Mouse (Mus musculus): ENCODE results near the gene Ei24. TPM values are rescaled to one million over a fixed set of nuclear protein-coding genes. Genes with fewer than 3 reads are reported as not detected.

Ei24 gene
- polyA plus RNA-seq (2017; shearing (Covaris generic)), result 10 to 100 TPM; 13.2 to 20.3 (median 16.4) TPM

DNA sequence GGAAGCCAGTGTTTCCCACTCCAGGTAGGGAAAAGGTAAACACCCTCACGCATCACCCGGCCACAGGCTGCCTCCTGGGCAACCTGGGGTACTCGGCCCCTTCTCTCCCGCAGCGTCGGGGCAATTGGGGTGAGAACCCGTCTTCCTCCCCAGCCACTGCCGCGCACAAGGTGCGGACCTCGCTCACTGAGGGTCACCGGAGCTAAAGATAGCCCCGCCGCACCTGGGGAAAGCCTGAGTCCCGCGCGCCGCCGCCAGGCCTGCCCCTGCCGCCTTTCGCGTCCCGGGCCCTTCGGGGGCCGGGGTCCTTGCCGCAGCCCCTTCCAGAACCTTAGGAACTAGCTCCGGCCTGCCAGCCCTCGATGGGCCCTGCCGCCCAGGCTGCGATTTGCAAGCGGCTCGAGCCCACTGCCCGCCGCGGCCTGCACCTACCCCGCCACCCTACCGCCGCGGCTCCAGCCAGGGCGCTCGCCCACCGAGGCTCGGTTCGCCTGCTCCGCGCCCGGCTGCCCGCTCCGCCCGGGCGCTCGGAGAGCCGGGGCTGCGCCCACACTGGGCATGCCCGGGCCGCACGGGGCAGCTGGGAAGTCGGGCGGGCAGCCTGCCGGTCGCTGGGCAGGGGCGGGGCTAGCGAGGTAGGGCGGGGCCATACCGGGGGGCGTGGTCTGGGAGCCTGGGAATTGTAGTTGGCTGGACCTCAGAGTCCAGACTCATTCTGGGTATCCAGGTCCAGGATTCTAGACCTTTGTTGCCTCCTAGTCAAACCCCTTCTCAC lies at the start of gene Ei24:
Ei24 (minus strand) TSS at position 613 of the 775 bp plus-strand sequence.
- ATAC-seq, result peak; percentile 79

DNA sequence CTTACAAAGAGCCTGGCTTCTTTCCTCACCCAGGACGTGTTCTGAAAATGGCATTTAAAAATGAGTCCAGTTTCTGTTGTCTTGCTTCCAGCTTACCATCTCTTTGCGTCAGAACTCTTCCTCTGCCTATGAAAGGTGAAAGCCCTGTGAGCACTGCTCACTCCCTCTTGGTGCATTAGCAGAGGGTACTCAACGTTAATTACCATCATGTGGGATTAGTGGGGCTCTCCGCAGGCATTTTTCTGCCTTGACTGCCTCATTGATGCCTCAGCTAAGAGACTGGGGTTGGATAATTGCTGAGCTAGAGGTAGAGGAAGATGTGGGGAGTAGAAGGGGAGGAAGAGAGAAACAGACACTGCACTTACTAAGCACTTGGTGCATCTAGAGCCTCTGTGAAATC lies 49.2 kb upstream of the Ei24 start:
- ATAC-seq, result no peak

DNA sequence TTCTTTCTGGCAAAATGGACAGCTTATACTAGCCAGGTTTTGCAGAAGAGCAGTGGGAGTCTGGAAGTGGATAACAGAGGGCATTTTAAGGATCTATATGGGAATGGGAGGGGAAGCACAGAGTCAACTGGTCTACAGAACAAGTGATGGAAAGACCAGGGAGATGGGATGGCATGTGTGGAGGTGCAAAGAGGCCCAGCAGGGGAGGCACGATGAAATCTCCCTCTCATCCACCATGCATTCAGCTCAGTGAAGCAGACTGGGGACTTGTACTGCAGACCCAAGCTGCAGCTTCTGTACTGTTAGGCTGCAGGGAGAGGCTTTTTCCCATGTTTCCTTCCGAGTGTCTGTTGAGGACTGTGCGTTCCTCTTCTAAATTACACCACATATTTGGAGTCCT lies 36.7 kb upstream of the Ei24 start:
- no peak for ATAC-seq

DNA sequence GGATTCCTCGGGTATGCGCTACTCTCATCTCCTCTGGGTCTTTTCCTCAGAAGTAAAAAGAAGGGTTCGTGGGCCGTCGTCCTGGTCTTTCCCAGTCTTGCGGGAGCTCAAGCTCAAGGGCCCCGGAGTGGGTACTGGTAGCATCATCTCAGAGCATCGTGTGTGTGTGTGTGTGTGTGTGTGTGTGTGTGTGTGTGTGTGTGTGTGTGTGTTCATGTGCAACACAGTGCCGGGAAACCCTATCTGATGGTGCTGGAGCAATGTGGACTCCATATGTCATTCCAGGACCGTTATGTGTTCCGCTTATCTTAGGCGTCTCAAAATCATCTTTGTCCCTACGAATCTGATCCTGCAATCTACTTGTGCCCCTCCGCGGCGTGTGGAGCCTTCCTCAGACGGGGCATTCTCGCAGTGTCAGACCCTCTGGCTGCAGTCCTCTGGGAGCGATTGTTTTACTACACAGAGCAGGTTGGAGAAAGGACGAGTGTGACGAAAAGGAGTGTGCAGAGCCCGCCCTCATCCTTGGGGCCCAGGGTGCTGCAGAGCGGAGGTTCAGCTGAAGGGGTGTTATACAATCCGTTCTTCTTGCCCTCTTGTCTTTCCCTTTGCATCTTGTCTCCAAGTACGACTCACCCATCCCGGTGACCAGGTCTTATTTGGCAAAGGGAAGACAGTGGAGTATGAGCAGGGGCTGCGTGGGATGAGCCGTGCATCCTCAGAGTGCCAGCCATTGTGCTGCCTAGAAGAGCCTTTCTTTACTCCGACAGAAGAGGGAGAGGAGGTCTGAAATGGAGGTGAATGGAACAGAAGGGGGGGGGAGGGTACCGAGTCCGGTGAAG lies 36.1 kb upstream of the Ei24 start:
- ATAC-seq, result no peak

DNA sequence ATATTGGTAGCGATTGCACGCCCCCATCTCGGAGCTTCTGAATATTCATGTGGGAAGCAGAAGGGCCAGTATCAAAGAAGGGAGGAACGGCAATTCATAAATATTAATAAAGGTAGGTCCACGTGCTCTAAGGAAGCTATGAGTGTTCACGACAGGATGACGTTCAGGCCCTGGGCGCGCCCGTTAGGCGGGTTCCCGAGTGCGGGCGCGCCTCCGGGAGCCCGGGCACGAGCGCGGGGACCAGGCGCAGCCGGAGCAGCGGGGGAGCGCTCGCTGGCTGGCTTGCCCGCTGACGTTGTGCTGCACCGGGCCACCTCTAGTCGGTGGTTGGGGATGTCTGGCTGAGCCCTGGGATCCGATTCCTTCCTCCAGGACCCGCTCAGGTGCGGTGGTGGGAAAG lies 35.3 kb upstream of the Ei24 start:
- no peak for ATAC-seq

DNA sequence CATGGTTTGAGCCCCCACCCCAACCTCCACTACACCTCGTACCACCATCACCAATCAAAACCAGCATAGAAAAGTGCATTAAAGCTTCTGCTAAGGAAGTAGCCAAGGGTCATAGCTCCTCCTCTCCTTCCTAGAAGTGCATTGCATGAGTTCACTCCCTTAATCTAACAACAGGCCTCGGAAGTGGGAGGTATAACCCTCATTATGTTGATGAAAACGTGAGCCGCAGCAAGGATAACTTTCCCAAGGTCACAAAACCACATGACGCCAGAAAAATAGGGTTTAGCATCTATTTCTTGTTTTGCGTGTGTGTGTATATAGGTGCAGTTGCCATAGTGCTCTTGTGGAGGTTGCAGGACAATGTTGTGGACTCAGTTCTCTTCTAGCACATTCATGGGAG lies 34.2 kb upstream of the Ei24 start:
- ATAC-seq, result no peak

DNA sequence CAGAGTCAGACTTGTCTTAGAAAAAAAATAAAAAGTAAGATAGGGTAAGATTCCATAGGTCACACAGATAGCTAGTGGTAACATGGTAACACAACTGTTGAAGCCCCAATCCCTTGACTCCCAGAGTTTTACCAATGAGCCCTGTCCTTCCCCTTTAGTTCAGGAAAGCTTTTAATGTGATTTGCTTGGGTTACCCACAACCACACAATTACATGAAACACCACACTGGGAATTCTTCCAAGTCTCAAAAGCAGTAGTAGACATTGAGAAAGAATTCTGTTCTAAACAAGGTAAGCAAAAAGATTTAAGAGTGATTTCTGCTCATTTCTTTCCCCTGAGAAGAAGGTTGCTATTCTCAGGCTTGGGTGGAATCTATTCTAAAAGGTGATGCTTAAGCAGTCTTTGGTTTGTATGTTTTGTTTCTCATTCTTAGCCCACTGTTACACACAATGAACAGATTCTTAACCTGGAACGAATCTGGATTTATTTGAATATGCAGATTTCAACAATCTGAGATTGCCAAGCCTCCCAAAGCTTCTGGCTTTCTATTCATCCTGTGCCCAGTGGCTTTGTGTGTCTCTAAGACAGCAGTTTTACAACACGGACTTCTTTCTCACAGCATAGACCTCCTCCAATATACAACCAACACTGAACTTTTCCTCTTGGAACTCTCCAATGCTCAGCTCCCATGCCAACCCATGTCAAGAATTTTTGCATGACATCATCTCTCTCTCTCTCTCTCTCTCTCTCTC lies 29.6 kb upstream of the Ei24 start:
- no peak for ATAC-seq

DNA sequence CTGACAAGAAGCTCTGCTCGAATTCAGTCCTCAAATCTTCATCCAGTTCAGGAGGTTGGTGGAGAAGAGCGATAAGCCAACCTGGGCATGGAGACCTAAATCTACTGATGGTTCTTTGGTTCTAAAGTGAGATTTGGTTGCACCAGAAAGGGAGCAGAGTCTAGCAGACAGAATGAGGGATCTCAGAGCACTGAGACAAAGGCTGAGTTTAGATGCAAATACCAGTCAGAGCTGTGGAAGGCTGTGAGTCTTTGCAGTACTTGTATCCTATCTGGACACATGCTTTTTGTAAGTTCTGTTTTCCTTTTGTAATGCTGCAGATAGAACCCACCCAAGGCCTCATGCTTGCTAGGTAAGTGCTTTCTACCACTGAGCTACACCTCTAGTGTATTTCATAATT lies 24.8 kb upstream of the Ei24 start:
- ATAC-seq, result no peak

DNA sequence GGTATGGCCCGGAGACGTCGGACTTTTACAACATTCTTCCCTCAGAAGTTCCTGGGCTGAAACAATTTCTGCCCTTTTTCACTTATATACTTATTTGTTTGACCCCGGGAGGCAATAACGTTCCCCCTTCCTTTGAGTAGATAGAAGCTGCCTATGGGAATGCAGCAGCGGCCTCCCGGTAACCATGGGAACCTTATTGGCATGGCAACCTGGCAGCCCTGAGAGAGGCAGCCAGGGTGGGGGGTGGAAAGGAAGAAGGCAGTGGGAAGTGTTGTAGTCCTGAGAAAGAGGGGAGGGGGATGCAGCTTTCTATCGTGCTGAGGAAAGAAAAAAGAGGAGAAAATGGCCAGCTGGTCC lies 24.4 kb upstream of the Ei24 start, which contains the start of gene Fez1:
Fez1 (plus strand) TSS at position 221 of the 357 bp plus-strand sequence.
- ATAC-seq, result no peak

DNA sequence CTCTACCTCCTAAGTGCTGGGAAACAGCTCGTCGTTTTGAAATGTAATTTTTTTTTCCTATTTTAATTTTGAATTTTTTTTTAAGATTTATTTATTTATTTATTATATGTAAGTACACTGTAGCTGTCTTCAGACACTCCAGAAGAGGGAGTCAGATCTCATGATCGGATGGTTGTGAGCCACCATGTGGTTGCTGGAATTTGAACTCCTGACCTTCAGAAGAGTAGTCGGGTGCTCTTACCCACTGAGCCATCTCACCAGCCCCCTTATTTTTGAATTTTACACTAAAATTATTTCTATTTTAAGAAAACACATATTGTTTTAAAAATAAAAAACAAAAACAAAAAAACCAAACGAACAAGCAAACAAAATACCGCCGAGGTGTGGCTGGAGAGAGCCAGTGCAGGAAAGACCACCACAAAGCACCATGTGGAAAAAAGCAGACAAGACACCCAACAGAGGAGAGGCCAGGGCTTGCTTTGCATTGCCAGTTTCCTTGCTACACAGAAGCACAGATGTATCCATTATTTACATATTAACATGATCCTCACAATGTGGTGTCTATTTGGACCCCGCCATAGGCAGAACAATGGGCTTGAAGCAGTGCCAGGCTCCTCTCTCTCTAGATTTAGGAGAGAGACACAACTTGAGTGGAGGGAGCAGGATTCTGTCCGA lies 23.9 kb upstream of the Ei24 start:
- no peak for ATAC-seq

DNA sequence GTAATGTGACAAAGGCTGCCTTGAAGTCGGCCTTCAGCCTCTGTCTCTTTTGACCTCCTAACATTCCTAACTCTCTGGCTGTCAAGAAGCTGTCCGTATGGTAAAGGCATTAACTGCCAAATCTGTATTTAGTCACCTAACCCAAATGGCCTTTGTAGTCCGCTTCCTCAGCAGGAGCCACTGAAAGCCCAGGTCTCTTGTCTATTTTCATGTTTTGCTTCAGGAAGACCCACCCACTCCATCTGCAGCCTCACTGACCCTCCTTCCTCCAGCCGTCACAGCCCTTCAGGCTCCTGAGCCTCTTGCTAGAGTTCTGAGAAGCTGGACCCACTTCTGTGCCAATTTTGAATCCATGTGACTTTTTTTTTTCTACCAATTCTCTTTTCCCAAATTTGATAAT lies 21.7 kb upstream of the Ei24 start:
- ATAC-seq, result no peak

DNA sequence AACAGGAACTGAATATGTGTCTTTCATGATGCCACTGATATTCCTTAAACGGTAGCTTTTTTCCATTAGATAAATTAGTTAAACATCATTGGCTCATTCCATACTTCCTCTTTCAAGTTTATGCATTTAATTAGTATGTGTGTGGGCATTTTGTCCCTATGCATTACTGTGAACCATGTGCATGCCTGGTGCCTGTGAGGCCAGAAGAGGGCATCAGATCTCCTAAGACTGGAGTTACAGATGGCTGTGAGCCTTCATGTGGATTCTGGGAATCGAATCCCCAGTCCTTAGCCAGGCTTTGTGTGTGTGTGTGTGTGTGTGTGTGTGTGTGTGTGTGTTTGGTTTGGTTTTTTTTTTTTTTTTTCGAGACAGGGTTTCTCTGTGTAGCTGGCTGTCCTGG lies 17.3 kb upstream of the Ei24 start:
- ATAC-seq, result no peak

DNA sequence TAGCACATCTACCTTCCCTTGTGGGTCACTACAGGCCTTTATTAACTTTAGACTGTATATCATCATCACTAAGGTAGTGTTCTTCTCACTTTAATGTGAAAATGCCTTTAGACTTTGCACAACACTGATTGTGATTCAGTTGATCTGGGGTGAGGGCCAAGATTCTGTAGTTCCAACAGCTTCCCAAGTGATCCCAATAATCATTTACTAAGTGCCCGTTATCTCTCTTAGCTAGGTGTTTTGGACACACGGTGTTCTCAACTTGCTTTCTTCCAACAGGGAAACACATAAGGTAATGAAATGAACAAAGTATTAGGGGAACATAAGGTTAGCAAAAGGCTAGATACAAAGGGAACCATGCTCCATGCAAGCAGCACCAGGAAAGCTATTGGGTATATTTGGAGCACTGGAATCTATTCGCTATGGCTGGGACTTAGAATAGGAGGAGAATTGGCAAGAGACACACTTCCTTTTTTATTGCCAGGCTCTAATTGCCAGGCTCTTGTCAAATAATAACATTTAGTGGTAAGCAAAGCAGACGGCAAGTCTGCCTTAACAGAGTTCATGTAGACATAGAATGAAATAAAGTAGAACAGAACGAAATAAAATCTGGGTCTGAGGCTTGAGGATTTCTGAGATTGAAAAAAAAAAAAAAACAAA lies 11.1 kb upstream of the Ei24 start:
- no peak for ATAC-seq

DNA sequence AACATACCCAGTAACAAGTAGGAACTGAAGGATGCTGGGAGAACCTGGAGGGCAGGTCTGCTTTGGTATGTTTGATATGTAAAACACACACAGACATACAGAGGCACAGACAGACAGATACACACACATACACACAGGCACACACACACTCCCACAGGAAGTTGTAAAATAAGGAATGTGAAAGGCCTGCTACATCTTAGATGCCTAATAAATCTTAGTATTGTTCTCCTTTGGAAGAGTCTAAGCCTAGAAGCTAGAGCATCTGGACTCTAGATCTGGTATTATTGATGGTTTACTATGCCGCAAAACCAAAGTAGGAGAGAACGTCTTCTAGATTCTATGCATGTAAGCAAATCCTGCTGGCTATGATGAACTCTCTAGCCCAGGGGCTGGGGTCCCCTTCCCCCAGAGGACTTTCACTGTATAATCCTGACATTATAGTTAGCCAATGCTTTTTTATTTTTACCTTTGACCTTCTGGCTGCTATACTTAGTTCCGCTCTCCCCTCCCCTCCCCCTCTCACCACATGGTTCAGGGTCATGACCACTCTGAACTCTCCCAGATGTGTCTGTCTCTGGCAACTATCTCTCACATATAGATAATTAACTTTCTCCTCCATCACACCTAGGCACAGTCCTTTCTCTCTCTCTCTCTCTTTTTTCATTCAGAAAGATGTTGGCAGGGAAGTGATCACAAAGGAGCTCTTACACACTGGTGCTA lies 8.2 kb upstream of the Ei24 start:
- no peak for ATAC-seq

DNA sequence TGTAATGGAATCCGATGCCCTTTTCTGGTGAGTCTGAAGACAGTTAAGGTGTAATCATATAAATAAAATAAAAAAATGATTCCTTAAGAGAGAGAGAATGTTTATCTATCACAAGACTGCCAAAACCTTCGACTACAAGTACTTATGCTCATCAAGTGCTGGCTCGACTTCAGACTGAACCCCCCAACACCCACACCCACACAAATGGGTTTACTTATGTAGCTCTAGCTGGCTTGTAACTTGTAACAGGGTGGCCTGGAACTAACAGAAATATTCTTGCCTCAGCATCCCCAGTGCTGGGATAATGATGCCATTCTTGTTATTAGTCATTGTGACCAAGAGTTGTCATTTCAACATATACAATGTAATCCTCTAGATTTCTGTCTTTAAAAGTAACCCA lies 6.7 kb upstream of the Ei24 start:
- no peak for ATAC-seq

DNA sequence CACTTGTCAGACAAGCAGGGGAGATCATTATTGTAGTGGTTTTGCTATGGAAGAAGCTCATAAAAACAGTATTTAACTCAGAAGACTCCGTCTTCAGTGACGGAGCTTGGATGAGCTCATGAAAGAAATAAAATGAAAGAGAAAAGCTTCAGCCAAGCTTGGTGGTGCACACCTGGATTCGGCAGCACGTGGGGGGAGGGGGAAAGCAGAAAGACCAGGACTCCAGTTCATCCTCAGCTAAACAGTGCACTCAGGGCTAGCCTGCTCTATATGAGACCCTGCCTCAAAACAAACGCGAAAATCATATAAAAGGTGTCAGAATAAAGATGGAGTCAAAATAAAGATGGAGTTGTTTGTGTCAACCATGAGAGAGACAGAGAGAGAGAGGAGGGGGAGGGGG lies 6.2 kb upstream of the Ei24 start:
- ATAC-seq, result no peak

DNA sequence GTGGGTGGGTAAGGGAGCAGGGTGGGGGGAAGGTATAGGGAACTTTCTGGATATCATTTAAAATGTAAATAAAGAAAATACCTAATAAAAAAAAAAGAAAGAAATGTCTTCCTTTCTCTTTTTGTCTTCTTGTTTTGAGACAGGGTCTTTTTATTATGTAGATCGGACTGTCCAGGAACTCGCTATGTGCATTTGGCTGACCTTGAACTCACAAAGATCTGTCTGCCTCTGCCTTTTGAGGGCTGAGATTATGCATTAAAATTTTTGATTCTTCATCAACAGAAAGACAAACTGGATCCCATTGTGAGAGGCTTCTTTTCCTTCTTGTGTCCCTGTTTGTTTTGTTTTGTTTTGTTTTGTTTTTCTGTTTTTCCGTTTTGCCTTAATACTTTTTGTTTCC lies 5.8 kb upstream of the Ei24 start:
- ATAC-seq, result no peak

DNA sequence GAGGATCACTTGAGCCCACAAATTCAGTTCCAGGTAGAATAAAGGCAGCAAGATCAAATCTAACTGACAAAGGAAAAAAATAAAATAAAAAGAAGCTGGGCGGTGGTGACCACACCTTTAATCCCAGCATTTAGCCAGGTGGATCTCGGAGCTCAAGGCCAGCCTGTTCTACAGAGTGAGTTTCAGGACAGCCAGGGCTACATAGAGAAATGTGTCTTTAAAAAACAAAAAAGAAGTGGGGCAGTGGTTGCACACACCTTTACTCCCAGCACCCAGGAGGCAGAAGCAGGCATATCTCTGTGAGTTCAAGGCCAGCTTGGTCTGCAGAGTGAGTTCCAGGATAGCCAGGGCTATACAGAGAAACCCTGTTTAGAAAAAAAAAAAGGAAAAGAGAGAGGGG lies 4.8 kb upstream of the Ei24 start:
- no peak for ATAC-seq

DNA sequence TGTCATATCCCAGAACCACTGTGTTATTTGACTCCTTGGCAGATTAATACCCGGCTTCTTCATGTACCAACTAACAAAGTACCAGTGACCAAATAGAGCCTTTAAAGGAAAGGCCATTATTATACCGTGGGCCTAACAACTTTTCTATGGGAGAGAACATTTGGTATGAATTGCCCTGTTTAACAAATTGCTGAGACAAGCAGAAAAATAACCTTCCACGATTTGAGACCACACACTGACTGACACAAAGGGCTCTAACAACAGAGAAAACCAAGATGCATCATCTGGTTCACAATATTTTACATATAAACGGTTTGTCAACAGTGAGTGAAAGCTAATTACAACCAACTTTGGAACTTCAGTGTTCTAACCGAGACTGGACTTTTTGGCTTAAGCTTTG lies 969 bp downstream of the Ei24 start:
- ATAC-seq, result peak; percentile 25

DNA sequence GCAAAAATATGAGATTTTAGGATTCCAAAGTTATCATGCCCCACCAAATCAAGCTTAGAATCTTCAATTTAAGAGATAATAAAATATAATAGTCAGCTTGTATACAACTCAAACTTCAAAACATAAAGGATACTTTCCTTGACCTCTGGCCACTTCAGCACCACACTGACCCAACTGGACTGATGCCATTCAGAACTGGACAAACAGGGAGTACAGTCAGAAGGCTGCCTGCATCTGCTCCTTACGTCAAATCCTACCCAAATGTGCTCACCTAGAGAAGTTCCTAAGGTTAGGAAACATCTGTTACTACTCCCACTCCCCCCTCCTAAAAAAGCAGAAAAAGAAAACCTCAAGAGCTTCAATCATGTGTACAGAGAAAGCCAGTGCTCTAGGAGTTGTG lies 1.6 kb downstream of the Ei24 start:
- no peak for ATAC-seq

DNA sequence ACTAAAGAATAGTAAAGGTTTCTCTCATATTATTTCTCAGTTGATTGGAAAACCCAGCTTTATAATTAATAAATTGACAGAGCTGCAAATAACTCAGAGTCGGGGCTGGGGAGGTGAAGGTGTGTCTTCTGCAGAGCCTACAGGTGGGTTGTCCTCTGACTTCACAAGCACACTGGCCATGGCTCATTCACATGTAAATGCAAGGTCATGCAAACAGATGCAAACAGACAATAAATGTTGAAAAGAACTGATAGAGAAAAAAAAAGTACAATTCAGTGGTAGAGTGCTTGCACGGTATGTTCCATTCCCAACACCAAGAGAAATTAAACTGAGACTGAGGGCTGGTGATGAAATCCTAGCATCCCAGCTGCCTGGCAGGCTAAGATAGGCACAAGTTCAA lies 2.7 kb downstream of the Ei24 start:
- no peak for ATAC-seq

DNA sequence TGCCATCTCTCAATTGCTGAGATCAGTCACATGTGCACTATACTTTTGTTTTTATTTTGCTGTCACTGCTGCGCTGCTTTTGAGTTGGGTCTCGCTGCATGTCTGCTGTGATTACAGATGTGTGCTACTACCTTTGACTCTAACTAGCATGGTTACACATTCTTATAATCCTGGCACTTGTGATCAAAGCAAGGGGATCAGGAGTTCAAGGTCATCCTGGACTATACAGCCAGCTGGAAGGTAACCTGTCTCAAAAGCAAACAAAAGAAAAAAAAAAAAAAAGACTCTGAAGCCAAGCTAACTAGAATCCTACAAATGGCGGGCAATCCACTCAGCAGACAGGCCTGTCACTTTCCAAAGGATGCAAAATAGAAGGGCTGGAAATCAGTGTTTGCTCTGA lies 5.0 kb downstream of the Ei24 start:
- no peak for ATAC-seq
